Mouse (Mus musculus): Measurements from ENCODE around the gene Neurl1b.

DNA sequence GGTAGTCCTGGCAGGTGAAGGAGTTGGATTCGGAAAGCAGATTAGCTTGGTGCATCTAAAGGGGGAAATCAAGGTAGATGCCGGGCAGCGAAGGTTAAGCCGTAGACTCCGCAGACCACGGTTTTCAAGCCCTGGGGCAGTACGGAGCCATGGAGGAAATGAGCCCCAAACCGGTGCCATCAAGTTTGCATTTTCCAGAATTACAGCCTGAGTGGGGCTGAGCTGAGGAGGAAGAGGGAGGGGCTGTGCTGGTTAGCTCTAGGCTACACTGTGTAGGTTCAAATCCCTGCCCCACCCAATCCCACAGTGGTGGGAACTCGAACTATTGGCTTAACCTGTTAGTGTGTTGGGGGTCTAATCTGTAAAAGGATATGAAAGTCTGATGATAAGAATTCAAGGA, 49.9 kb downstream of the Neurl1b start:
- no peak for TF ChIP-seq POLR2A (IDR thresholded peaks at IDR 0.05; ENCODE audit: low read depth, low read length)
- no peak for TF ChIP-seq CTCF (IDR thresholded peaks at IDR 0.05; ENCODE audit: extremely low read depth, insufficient read depth, insufficient read length, insufficient replicate concordance)
